Comparison of ENCODE assay signal across 10 mouse cellular contexts in the genomic region with DNA sequence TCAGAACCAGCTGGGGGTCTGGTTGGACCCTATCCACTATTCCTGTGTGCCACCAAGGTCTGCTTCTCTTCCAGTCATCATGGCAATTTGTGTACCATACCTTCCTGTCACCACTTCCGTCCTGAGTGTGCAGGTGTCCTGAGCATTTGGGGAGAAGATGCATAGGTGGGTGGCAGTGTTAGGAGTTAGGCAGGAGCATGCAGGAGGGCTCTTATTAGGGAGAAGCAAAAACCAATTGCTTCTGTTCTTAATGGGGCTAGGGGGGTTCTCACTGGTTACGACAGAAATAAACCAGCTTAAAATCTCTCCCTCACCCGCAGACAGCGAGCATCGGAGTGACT. TPM values are rescaled to one million over a fixed set of nuclear protein-coding genes. Genes with fewer than 3 reads are reported as not detected.
A peak's percentile ranks its signal among the peaks of the same experiment; 100 is the strongest.
DNase-seq lines count a peak whose midpoint lies in the region; ATAC-seq lines count a peak whose summit lies in the region.
"Had no signal": no experiment of that assay in that cellular context is flagged by ENCODE, and none has a peak within 500 bp of the region (broad histone marks: within the 10 kb centered on the region; RNA-seq: fewer than 3 reads in every experiment).

No protein-coding gene starts in this region.

- no peaks in the 10 kb centered on the region for H3K36me3 ChIP-seq in heart, embryonic 11.5 days (ENCODE audit: control insufficient read depth, insufficient read depth, low read length)
- no peaks in the 10 kb centered on the region for H3K36me3 ChIP-seq in embryonic facial prominence, embryonic 10.5 days (replicated peaks)
- H3K36me3 ChIP-seq in hindbrain, embryonic 15.5 days, result no peaks in the 10 kb centered on the region
- no peaks in the 10 kb centered on the region for H3K36me3 ChIP-seq in midbrain, embryonic 13.5 days

- no peak overlapping the region for H3K27ac ChIP-seq in heart, embryonic 11.5 days (ENCODE audit: low read depth, low read length)
- peak overlapping the region; percentile 16; the same call in 1 of the 2 replicates for H3K27ac ChIP-seq in embryonic facial prominence, embryonic 10.5 days (replicated peaks)
- no peak overlapping the region for H3K27ac ChIP-seq in hindbrain, embryonic 15.5 days (replicated peaks)
- H3K27ac ChIP-seq in midbrain, embryonic 13.5 days, result no peak overlapping the region; the same call in 1 of the 2 replicates

- no peak overlapping the region for H3K4me2 ChIP-seq in heart, embryonic 11.5 days
- H3K4me2 ChIP-seq in hindbrain, embryonic 15.5 days, result peak overlapping the region; percentile 46
- peak overlapping the region; percentile 48 for H3K4me2 ChIP-seq in midbrain, embryonic 13.5 days (replicated peaks)

- DNase-seq in heart, adult 11 months, result peak; percentile 66
- no peak for DNase-seq in embryonic facial prominence, embryonic 10.5 days (ENCODE audit: low spot score)
- no peak for DNase-seq in frontal cortex, postnatal 14 days (ENCODE audit: low spot score in 2 of 2)
- no peak for DNase-seq in kidney, postnatal 10 days
- no peak for DNase-seq in right cerebral cortex, postnatal 4 days
- DNase-seq: heart, adult 18-20 months; heart, postnatal 4 days had no signal

- no peak overlapping the region for H3K9ac ChIP-seq in heart, embryonic 11.5 days (ENCODE audit: low read depth, low read length)
- no peak overlapping the region for H3K9ac ChIP-seq in hindbrain, embryonic 15.5 days
- no peak overlapping the region for H3K9ac ChIP-seq in midbrain, embryonic 13.5 days (replicated peaks)

- no peaks in the 10 kb centered on the region for H3K4me1 ChIP-seq in heart, embryonic 11.5 days (ENCODE audit: control insufficient read depth, insufficient read depth, low read length)
- H3K4me1 ChIP-seq in embryonic facial prominence, embryonic 10.5 days, result peaks cover 30% of the 10 kb centered on the region
- peaks cover 10% of the 10 kb centered on the region for H3K4me1 ChIP-seq in hindbrain, embryonic 15.5 days (replicated peaks)
- H3K4me1 ChIP-seq in midbrain, embryonic 13.5 days (replicated peaks), result peaks cover 15% of the 10 kb centered on the region

- no peaks in the 10 kb centered on the region for H3K9me3 ChIP-seq in heart, embryonic 11.5 days (replicated peaks; ENCODE audit: control insufficient read depth, low read length)
- H3K9me3 ChIP-seq in embryonic facial prominence, embryonic 10.5 days, result no peaks in the 10 kb centered on the region
- H3K9me3 ChIP-seq in hindbrain, embryonic 15.5 days, result no peaks in the 10 kb centered on the region
- H3K9me3 ChIP-seq in midbrain, embryonic 13.5 days, result no peaks in the 10 kb centered on the region

- no peak for ATAC-seq in heart, embryonic 11.5 days (replicated peaks; ENCODE audit: insufficient number of reproducible peaks, low FRiP score, low TSS enrichment)
- no peak for ATAC-seq in hindbrain, embryonic 15.5 days (ENCODE audit: low FRiP score, low read depth)
- ATAC-seq in midbrain, embryonic 13.5 days, result no peak

- no peak overlapping the region for H3K4me3 ChIP-seq in heart, embryonic 11.5 days (ENCODE audit: low read depth, low read length)
- peak overlapping the region; percentile 42 for H3K4me3 ChIP-seq in embryonic facial prominence, embryonic 10.5 days
- no peak overlapping the region for H3K4me3 ChIP-seq in hindbrain, embryonic 15.5 days
- H3K4me3 ChIP-seq in midbrain, embryonic 13.5 days (replicated peaks), result peak overlapping the region; percentile 20; the same call in 1 of the 2 replicates

- no peaks in the 10 kb centered on the region for H3K27me3 ChIP-seq in heart, embryonic 11.5 days (ENCODE audit: control insufficient read depth, insufficient read depth, low read length)
- H3K27me3 ChIP-seq in embryonic facial prominence, embryonic 10.5 days (replicated peaks; ENCODE audit: low read depth, poor library complexity, severe bottlenecking), result peaks cover 21% of the 10 kb centered on the region; the same call in 1 of the 2 replicates
- no peaks in the 10 kb centered on the region for H3K27me3 ChIP-seq in hindbrain, embryonic 15.5 days
- no peaks in the 10 kb centered on the region for H3K27me3 ChIP-seq in midbrain, embryonic 13.5 days

- 47% methylated on average over 5 of the region's 5 CpGs for WGBS in heart, embryonic 11.5 days (ENCODE audit: insufficient replicate concordance)
- WGBS in embryonic facial prominence, embryonic 10.5 days, result 36% methylated on average over 5 of the region's 5 CpGs
- 21% methylated on average over 5 of the region's 5 CpGs for WGBS in hindbrain, embryonic 15.5 days
- WGBS in midbrain, embryonic 13.5 days, result 22% methylated on average over 5 of the region's 5 CpGs

RNA-seq across cellular contexts. Expression of gene Mex3b, which starts 56.4 kb away (rescaled TPM):
- polyA plus RNA-seq in heart, embryonic 11.5 days (2014; fragmentation: Nextera tagmentation; extraction: Ambion mirVana), result 10.8 and 12.2 TPM in 2 replicates
- polyA plus RNA-seq in embryonic facial prominence, embryonic 10.5 days (2016; fragmentation: Nextera tagmentation; extraction: Ambion mirVana), result 27.8 and 30.1 TPM in 2 replicates
- 24.3 and 25.5 TPM in 2 replicates for polyA plus RNA-seq in hindbrain, embryonic 15.5 days (2015; fragmentation: Nextera tagmentation; extraction: Ambion mirVana)
- 41.0 and 42.9 TPM in 2 replicates for polyA plus RNA-seq in midbrain, embryonic 13.5 days (2015; fragmentation: Nextera tagmentation; extraction: Ambion mirVana)

Comparison
In these comparisons a context has a peak if more than half of its experiments do, and no peak if none do; other contexts are left out.
1. H3K4me3 ChIP-seq: peak in embryonic facial prominence, embryonic 10.5 days (single experiment) and midbrain, embryonic 13.5 days (single experiment); none in heart, embryonic 11.5 days (single experiment) and hindbrain, embryonic 15.5 days (single experiment).